Mouse (Mus musculus) stomach, embryonic 15.5 days (tissue): ENCODE measurements around the gene Slc1a7. TPM values are rescaled to one million over a fixed set of nuclear protein-coding genes. Genes with fewer than 3 reads are reported as not detected.

Source experiments
- ATAC-seq: fragments of 200-750 bp; cut with Nextera tagmentation; 2 replicates; pipeline ENCODE4 v1.8.0; 2017; ENCODE audit warnings: low read depth, moderate number of reproducible peaks, moderate TSS enrichment; ENCODE audit not compliant: insufficient read depth, low FRiP score
- H3K27ac ChIP-seq: fragments of 300-500 bp; sonication (generic); 2 replicates; pipeline ENCODE4 v1.5.1; 2015; ENCODE audit warnings: mild to moderate bottlenecking, inconsistent platforms
- H3K27me3 ChIP-seq: fragments of 300-500 bp; sonication (generic); replicated peaks from 2 replicates; pipeline ENCODE4 v1.6.1; 2015; ENCODE audit warnings: inconsistent platforms
- H3K36me3 ChIP-seq: fragments of 300-500 bp; sonication (generic); 2 replicates; pipeline ENCODE4 v1.6.1; 2015; ENCODE audit warnings: inconsistent platforms
- H3K4me1 ChIP-seq: fragments of 300-500 bp; sonication (generic); 2 replicates; pipeline ENCODE4 v1.6.1; 2015; ENCODE audit warnings: inconsistent platforms
- H3K4me2 ChIP-seq: fragments of 300-500 bp; sonication (generic); 2 replicates; pipeline ENCODE4 v1.6.1; 2015; ENCODE audit warnings: mild to moderate bottlenecking, inconsistent platforms
- H3K4me3 ChIP-seq: fragments of 300-500 bp; sonication (generic); replicated peaks from 2 replicates; pipeline ENCODE4 v1.5.1; 2015; ENCODE audit warnings: inconsistent platforms
- H3K9ac ChIP-seq: fragments of 300-500 bp; sonication (generic); 2 replicates; pipeline ENCODE4 v1.6.1; 2015; ENCODE audit warnings: inconsistent platforms
- H3K9me3 ChIP-seq: fragments of 300-500 bp; sonication (generic); 2 replicates; pipeline ENCODE4 v1.6.1; 2016; ENCODE audit warnings: inconsistent platforms
- WGBS: fragments of 180-500 bp; shearing (Covaris S2); methylation state at CpG from one replicate; pipeline ENCODE4 v1.1.7; 2015; 5-methylcytosine and 5-hydroxymethylcytosine counted together
- polyA plus RNA-seq: library from polyadenylated mRNA; unstranded; fragments of >200 nt; fragmentation: Nextera tagmentation; extraction: Ambion mirVana; gene quantifications from 2 replicates; pipeline ENCODE4 v1.2.1, GENCODE M21; 2015

The Slc1a7 gene
- polyA plus RNA-seq, 1 experiment from 2014 or later: 0.08 TPM

- Histone ChIP-seq H3K9ac (no peak overlapping the region), H3K27ac (peak overlapping the region; percentile 42; the same call in 1 of the 2 replicates), H3K4me3 (no peak overlapping the region), H3K36me3 (no peaks in the 10 kb centered on the region), H3K4me2 (no peak overlapping the region), H3K9me3 (no peaks in the 10 kb centered on the region), H3K4me1 (no peaks in the 10 kb centered on the region), H3K27me3 (peaks cover 7% of the 10 kb centered on the region)
- ATAC-seq: no peak
- WGBS: 74% methylated on average over 2 of the region's 2 CpGs
Measured at GRCm38 (mm10) chr4:107938124-107938523, 30.0 kb upstream of the Slc1a7 start.

- Histone ChIP-seq H3K9ac (no peak overlapping the region), H3K4me1 (no peaks in the 10 kb centered on the region), H3K4me2 (no peak overlapping the region), H3K27me3 (no peaks in the 10 kb centered on the region; the same call in 1 of the 2 replicates), H3K27ac (no peak overlapping the region), H3K36me3 (no peaks in the 10 kb centered on the region), H3K4me3 (no peak overlapping the region), H3K9me3 (no peaks in the 10 kb centered on the region)
- no peak for ATAC-seq
- WGBS: 78% methylated on average over 7 of the region's 7 CpGs
Measured at GRCm38 (mm10) chr4:107942741-107943140, 25.4 kb upstream of the Slc1a7 start.

GRCm38 (mm10) chr4:107944141-107944540, 24.0 kb upstream of the Slc1a7 start:
- no peaks in the 10 kb centered on the region; the same call in 1 of the 2 replicates for H3K27me3 ChIP-seq
- H3K4me1 ChIP-seq: no peaks in the 10 kb centered on the region
- no peaks in the 10 kb centered on the region for H3K36me3 ChIP-seq
- no peaks in the 10 kb centered on the region for H3K9me3 ChIP-seq
- no peak overlapping the region for H3K4me3 ChIP-seq
- WGBS: 83% methylated on average over 2 of the region's 2 CpGs
- no peak for ATAC-seq
- no peak overlapping the region for H3K4me2 ChIP-seq
- no peak overlapping the region for H3K27ac ChIP-seq
- H3K9ac ChIP-seq: no peak overlapping the region

GRCm38 (mm10) chr4:107949918-107950317, 18.2 kb upstream of the Slc1a7 start:
- H3K4me1 ChIP-seq: no peaks in the 10 kb centered on the region
- no peaks in the 10 kb centered on the region for H3K27me3 ChIP-seq
- no peak overlapping the region for H3K4me3 ChIP-seq
- H3K36me3 ChIP-seq: no peaks in the 10 kb centered on the region
- H3K9ac ChIP-seq: no peak overlapping the region
- no peak overlapping the region for H3K4me2 ChIP-seq
- no peaks in the 10 kb centered on the region for H3K9me3 ChIP-seq
- 63% methylated on average over 4 of the region's 4 CpGs for WGBS
- no peak for ATAC-seq
- no peak overlapping the region for H3K27ac ChIP-seq

GRCm38 (mm10) chr4:107952845-107953244, 15.3 kb upstream of the Slc1a7 start:
- Histone ChIP-seq H3K27me3 (no peaks in the 10 kb centered on the region), H3K36me3 (no peaks in the 10 kb centered on the region), H3K9me3 (no peaks in the 10 kb centered on the region), H3K4me2 (no peak overlapping the region), H3K27ac (no peak overlapping the region), H3K9ac (no peak overlapping the region), H3K4me1 (no peaks in the 10 kb centered on the region), H3K4me3 (no peak overlapping the region)
- ATAC-seq: no peak

- Histone ChIP-seq H3K36me3 (no peaks in the 10 kb centered on the region), H3K4me1 (no peaks in the 10 kb centered on the region), H3K4me3 (no peak overlapping the region), H3K9me3 (no peaks in the 10 kb centered on the region), H3K27me3 (no peaks in the 10 kb centered on the region), H3K9ac (no peak overlapping the region), H3K4me2 (no peak overlapping the region), H3K27ac (no peak overlapping the region)
- WGBS: 76% methylated on average over 5 of the region's 5 CpGs
- no peak for ATAC-seq
Measured at GRCm38 (mm10) chr4:107955691-107956090, 12.4 kb upstream of the Slc1a7 start.

- Histone ChIP-seq H3K9ac (no peak overlapping the region), H3K4me2 (no peak overlapping the region), H3K4me3 (no peak overlapping the region), H3K27me3 (no peaks in the 10 kb centered on the region), H3K4me1 (0 out of 2 replicates have a peak, but pooled peaks cover 8% of the 10 kb centered on the region), H3K36me3 (no peaks in the 10 kb centered on the region), H3K27ac (no peak overlapping the region), H3K9me3 (no peaks in the 10 kb centered on the region)
- WGBS: 80% methylated on average over 7 of the region's 7 CpGs
- ATAC-seq: no peak
Measured at GRCm38 (mm10) chr4:107958487-107958886, 9.6 kb upstream of the Slc1a7 start.

- no peak for ATAC-seq
- no peak overlapping the region for H3K9ac ChIP-seq
- 49% methylated on average over 11 of the region's 11 CpGs for WGBS
- H3K4me1 ChIP-seq: 0 out of 2 replicates have a peak, but pooled peaks cover 8% of the 10 kb centered on the region
- H3K36me3 ChIP-seq: no peaks in the 10 kb centered on the region
- no peak overlapping the region for H3K4me2 ChIP-seq
- H3K27me3 ChIP-seq: no peaks in the 10 kb centered on the region
- no peaks in the 10 kb centered on the region for H3K9me3 ChIP-seq
- no peak overlapping the region for H3K27ac ChIP-seq
- H3K4me3 ChIP-seq: no peak overlapping the region
Measured at GRCm38 (mm10) chr4:107962044-107962732, 5.9 kb upstream of the Slc1a7 start.

- Histone ChIP-seq H3K27me3 (no peaks in the 10 kb centered on the region), H3K9ac (no peak overlapping the region), H3K4me3 (no peak overlapping the region), H3K27ac (no peak overlapping the region), H3K36me3 (no peaks in the 10 kb centered on the region), H3K4me2 (no peak overlapping the region), H3K4me1 (0 out of 2 replicates have a peak, but pooled peaks cover 8% of the 10 kb centered on the region), H3K9me3 (no peaks in the 10 kb centered on the region)
- no peak for ATAC-seq
- 91% methylated on average over 2 of the region's 2 CpGs for WGBS
Measured at GRCm38 (mm10) chr4:107962792-107963191, 5.3 kb upstream of the Slc1a7 start.

GRCm38 (mm10) chr4:107966416-107967109, 1.6 kb upstream of the Slc1a7 start:
- 55% methylated on average over 5 of the region's 5 CpGs for WGBS
- Histone ChIP-seq H3K9me3 (no peaks in the 10 kb centered on the region), H3K4me1 (0 out of 2 replicates have a peak, but pooled peaks cover 8% of the 10 kb centered on the region), H3K27ac (no peak overlapping the region), H3K27me3 (no peaks in the 10 kb centered on the region), H3K36me3 (no peaks in the 10 kb centered on the region), H3K4me3 (no peak overlapping the region), H3K9ac (no peak overlapping the region), H3K4me2 (no peak overlapping the region)
- ATAC-seq: no peak

GRCm38 (mm10) chr4:107969781-107970180, 1.6 kb downstream of the Slc1a7 start:
- no peak overlapping the region for H3K4me3 ChIP-seq
- H3K27me3 ChIP-seq: no peaks in the 10 kb centered on the region
- no peak overlapping the region for H3K4me2 ChIP-seq
- no peaks in the 10 kb centered on the region for H3K36me3 ChIP-seq
- ATAC-seq: no peak
- H3K9me3 ChIP-seq: no peaks in the 10 kb centered on the region
- H3K4me1 ChIP-seq: no peaks in the 10 kb centered on the region
- H3K9ac ChIP-seq: no peak overlapping the region
- H3K27ac ChIP-seq: no peak overlapping the region

GRCm38 (mm10) chr4:107971162-107971561, 3.0 kb downstream of the Slc1a7 start:
- Histone ChIP-seq H3K27me3 (no peaks in the 10 kb centered on the region), H3K4me1 (no peaks in the 10 kb centered on the region), H3K36me3 (no peaks in the 10 kb centered on the region), H3K9ac (no peak overlapping the region), H3K9me3 (no peaks in the 10 kb centered on the region), H3K4me2 (no peak overlapping the region), H3K27ac (no peak overlapping the region), H3K4me3 (no peak overlapping the region)
- ATAC-seq: no peak
- 91% methylated on average over 1 of the region's 1 CpGs for WGBS
